Mouse (Mus musculus) urinary bladder, adult 2 months (tissue): ENCODE measurements at regions not wholly inside any gene's neighbourhood (a gene's known extent, or its start where the extent isn't known, plus 50 kb on each side); places are given as distances from the start of the nearest gene placed in this dataset.
"Not testable (repeated sequence)": the region's sequence is repeated elsewhere in the genome, so short reads cannot be mapped to it uniquely, and the experiment has no call there.

Experiments
- DNase-seq: peaks from one replicate; pipeline ENCODE4 v3.0.0; 2022; ENCODE audit warnings: low spot score

DNA sequence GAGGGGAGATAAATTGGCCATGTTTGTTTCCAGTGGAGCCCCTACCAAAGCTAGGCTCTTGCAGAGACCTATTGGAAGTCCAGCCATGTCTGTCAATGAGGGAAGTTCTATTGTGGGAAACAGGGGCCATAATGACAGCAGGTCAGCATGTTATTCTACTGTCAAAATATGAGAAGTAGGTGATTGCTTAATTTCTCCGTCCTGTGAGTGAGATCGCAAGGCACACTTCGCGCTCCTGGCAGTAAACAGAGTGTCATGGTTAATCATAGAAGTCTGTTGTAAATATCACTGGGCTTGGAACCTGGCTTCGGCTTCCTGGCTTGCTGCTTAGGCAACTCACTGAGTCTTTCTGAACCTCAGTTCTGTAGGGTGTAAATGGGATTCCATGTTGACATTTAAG, 72.5 kb upstream of the Ccdc122 start:
- DNase-seq: no peak

- no peak for DNase-seq
Observed at GRCm38 (mm10) chr14:76958875-76959274, 77.7 kb upstream of the Ccdc122 start.

- DNase-seq: no peak
Observed at GRCm38 (mm10) chr14:76957136-76957535, 79.4 kb upstream of the Ccdc122 start.

DNA sequence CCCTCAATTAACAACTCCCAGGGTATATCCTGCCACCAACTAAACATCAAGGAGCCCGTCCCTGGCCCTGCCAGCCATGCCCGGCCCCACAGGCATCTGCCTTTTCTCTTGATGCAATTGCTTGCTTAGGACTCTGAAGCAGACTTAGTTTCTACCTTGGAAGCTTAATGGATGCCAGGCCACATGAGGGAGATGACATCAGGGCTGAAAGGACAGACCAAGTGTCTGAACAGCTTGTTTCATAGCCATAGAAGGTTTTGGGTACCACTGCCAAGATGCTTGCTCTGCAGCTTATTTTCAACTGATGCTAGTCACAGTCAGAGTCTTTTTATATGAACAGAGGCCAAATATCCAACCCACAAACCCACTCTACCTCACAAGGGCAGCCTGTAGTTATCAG, 83.4 kb upstream of the Ccdc122 start:
- no peak for DNase-seq

DNA sequence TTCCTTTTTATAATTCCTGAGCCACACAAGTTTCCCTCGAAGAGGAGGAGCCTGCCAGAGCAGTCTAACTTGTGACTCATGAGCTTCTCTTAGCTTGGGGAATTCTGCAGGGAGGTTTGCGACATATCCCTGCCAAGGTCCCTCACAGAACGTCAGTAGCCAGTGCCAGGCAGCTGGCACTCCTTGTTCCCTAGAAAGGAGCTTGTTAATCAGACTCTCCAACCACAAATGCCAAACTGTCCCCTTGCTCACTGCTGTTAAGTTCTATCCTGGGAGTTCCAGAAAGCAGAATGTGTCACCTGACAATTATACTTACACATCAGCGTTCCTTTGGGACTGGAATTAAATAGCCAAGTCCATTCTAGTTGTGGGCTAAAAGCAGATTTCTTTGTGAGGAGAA, 85.1 kb upstream of the Ccdc122 start:
- DNase-seq: no peak

DNA sequence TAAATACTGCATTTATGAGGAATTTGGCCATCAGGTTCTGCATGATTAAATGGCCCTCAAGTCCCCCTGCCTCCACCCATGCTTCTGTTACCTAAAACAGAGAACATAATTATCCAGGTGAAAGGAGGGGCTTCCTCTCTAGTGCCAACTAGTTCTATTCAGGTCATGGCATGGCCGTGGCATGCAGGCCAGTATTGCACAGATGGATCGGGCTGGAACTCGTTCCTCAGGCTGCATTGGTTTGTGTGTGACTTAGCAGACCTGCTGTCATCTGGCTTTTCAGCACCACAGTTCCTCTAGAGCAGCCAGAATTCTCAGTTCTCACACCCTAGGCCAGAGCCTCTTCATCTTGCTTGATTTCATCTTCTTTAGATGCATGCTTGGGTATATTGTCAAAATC, 87.2 kb upstream of the Ccdc122 start:
- no peak for DNase-seq

DNA sequence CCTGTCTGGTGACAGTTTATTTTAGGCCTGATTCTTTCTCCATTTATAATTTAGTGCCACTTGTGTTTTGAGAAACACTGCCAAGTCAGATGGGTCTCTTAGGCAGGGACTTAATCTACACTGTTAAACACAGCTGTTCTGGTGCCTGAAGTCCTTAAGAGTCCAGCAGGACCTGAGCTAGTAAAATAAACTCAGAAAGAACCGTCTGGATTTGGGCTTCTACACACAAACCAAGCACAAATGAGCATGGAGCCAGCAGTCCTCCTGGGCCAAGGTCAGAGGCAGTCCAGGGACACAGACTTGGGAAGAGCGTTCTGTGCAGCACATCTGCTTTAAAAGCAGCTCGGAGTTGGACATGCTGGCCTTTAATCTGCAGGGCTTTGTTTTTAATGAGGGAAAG, 87.6 kb upstream of the Ccdc122 start:
- DNase-seq: no peak

- DNase-seq: no peak
Observed at GRCm38 (mm10) chr14:76948481-76948880, 88.1 kb upstream of the Ccdc122 start.

GRCm38 (mm10) chr14:76947148-76947547, 89.4 kb upstream of the Ccdc122 start:
- DNase-seq: no peak

DNA sequence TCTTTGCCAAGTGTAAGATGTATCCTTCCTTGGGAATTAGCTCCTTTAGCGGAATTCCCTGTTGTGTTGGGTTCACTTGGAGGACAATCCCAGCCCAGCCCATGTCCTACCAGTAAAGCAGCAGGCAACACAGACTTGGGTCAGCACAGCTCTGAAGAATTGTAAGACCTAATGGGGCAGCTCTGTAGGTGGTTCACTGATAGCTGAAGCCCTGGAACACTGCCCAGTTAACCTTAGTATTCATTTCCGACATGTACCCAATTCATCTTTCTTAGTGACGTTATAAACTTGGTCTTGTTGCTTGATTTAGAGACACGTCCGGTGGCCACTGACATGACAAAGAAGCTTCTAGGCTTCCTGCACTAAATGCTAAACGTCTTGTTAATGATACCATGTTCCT, 90.9 kb upstream of the Ccdc122 start:
- DNase-seq: no peak

DNA sequence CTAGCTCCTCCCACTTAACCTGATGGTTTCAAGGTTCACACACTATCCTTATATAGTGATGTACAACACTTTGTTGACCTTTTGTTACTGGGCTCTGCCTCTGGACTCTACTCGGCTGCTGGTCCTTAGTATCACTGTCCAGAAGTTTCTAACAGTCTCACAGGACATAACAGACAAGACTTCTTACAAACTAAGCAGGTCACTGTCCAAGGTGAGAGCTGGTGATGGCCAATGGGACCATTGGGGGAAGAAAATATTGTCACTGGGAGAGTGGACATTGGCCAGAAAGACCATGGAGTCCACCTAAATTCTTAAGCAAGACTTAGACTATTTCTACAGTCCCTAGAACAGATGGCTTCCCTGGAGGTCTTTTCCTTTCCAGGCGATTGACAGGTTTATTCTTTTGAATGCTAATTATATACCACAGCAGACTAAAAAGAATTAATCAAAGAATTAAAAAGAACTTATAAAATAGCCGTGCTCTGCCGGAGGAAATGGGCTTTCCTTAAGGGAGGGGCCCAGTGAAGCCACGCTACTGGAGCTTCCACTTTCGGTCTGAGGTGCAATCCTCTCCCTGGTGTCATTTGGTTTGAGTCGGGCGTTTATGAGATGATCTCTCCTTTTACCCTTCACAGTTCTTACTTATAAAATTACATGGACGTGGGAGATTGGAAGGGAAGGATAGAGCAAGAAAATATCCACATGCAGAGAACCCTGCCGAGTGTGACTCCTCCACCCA, 94.9 kb upstream of the Ccdc122 start:
- no peak for DNase-seq

GRCm38 (mm10) chr14:76940507-76940906, 96.1 kb upstream of the Ccdc122 start:
- DNase-seq: no peak

GRCm38 (mm10) chr14:76936671-76937070, 99.9 kb upstream of the Ccdc122 start:
- DNase-seq: no peak

DNA sequence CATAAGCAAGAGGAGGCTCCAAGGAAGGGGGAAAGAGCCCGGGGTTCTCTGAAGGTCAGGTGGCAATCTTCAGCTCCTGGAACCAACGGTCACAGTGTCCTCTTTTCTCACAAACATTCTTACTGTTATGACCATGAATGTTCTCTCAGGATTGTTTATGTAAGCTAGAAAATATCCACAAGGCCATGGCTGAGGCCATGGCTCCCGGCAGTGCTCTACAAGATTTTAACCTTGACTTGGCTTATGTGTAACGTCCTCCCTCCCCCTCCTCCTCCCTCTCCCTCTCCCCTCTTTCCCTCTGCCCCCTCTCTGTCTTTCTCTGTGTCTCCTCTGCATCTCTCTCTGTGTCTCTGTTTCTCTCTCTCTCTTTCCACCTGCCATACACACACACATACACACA, 100.5 kb upstream of the Ccdc122 start:
- DNase-seq: not testable (repeated sequence)

DNA sequence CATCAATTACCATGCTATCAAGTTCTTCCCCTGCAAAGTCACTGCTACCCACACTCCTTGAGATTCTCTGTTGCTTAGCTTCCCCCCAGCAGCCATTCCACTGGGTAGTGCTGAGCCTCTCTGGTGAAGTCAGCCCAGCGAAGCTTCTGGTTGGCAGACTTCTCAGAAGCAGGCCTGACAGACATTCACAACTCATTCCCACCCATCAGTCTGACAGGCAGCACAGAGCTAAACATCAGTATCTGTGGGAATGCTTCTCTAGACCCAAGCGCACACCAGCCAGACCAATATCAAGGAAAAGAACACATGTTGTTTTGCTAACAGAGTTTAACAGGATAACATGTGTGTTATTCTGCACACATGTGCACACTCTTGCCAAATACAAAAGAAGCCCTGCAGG, 101.1 kb upstream of the Ccdc122 start:
- DNase-seq: no peak

DNA sequence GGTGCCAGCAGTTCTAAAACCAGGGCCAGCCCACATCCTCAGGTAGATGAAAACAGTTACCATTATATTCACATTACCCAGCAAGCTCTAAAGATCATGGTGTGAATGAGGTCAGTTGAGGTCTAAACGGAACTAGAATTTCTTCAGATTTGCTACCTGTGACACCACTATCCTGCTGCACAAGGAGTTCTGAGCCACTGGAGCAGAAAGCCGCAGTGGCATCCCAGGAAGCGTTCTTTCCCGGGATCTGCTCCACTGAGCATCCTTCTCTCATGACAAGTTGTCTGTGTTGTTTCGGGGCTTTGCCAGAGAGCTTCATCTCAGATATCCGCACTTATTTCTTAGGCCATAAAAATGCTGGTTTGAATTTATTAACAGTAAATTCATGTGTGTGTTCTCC, 103.7 kb upstream of the Ccdc122 start:
- no peak for DNase-seq

DNA sequence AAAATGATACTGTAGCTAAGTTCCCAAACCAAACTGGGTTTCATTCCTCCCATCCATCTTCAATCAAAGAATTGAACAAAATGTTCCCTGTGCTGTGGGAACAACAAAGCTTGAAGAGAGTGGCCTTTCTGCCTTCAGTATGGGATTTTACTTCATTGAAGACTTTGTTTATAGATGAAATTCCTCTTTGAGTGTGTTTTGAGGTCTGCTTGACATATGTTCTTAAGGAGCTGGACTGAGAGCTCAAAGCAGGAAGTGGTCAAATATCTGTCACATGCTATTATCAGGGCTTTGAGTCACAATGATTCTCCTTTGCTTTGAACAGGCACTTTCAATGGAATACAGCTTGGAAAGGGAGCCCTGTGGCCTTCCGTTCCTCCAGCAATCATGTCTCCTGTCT, 105.2 kb upstream of the Ccdc122 start:
- no peak for DNase-seq

- no peak for DNase-seq
Observed at GRCm38 (mm10) chr14:76929562-76929961, 107.0 kb upstream of the Ccdc122 start.

DNA sequence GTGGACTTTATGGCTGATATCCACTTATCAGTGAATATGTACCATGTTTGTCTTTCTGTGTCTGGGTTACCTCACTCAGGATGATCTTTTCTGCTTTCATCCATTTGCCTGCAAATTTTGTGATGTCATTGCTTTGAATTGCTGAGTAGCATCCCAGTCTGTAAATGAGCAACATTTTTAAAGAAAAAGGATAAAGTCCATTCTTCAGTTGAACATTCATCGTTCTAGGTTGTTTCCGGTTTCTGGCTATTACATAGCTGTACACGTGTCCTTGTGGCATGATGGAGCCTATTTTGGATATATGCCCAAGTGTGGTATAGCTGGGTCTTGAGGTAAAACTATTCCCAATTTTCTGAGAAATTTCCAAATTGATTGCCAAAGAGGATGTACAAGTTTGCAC, 107.9 kb upstream of the Ccdc122 start:
- DNase-seq: no peak

GRCm38 (mm10) chr14:76927245-76927806, 109.2 kb upstream of the Ccdc122 start:
- DNase-seq: no peak

- DNase-seq: no peak
Observed at GRCm38 (mm10) chr14:76926416-76926815, 110.2 kb upstream of the Ccdc122 start.

DNA sequence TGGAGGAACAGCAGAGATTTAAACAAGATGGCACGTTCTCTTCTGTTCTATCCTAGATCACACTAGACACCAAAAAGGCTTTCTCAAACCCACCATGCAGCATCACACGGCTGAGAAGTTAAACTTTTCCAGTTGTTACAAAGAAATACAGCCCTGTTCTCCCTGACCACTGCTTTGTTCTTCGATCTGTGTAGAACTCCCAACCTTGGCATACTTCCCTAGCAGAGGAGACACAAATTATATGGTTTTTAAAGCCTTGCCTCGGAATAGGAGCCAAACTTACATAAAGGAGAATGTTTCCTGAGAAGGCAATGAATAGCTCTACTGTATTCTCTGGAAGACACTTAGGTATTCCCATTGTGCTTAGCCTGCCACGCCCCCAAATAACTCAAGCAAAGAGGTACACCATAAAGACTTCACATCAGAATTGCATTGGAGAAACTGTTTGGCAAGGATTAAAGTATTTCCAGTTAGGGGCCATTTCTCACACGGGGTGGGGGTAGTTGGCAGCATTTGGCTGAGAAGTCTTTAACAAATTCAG, 114.1 kb upstream of the Ccdc122 start:
- DNase-seq: no peak

GRCm38 (mm10) chr14:76918091-76918490, 118.5 kb upstream of the Ccdc122 start:
- no peak for DNase-seq
